Mouse (Mus musculus) adrenal gland, adult 2 months (tissue): Measurements from ENCODE around the gene Ms4a6b. TPM values are rescaled to one million over a fixed set of nuclear protein-coding genes. Genes with fewer than 3 reads are reported as not detected.
"Not testable (repeated sequence)": the region's sequence is repeated elsewhere in the genome, so short reads cannot be mapped to it uniquely, and the experiment has no call there.

ENCODE experiments used
- DNase-seq: peaks from one replicate; pipeline ENCODE4 v3.0.0; 2021
- long read RNA-seq: library from polyadenylated mRNA; stranded (forward); transcript quantifications from one replicate; pipeline ENCODE4 v2.0.0, GENCODE M21; 2021
- polyA plus RNA-seq: library from polyadenylated mRNA; depleted of rRNA; stranded (reverse); fragments of >200 nt; gene quantifications from 2 replicates; pipeline ENCODE4 v1.2.3, GENCODE M21; 2012; rRNA removed
- total RNA-seq, 2 experiments: library from RNA; stranded (reverse); gene quantifications; 2 replicates each; pipeline ENCODE4 v1.2.3; 2021

The Ms4a6b gene
- total RNA-seq, result 1 to 10 TPM; 7.8 to 9.9 TPM
- polyA plus RNA-seq, result 1.8 and 2.4 TPM in 2 replicates
- long read RNA-seq, partial matches to known transcripts, result 0 of 1 reads
- long read RNA-seq, other reads (novel, unspliced or antisense), result 0 of 1 reads

GRCm38 (mm10) chr19:11516246-11516645, at the start of gene Ms4a6b:
TSS of gene Ms4a6b (plus strand) at chr19:11516512.
- no peak for DNase-seq

- peak; percentile 1 for DNase-seq
These were observed 48.0 kb upstream of the Ms4a6b start for GRCm38 (mm10) chr19:11468361-11468760.

- peak; percentile 3 for DNase-seq
These were observed 47.1 kb upstream of the Ms4a6b start, which contains the start of gene Ms4a6c for GRCm38 (mm10) chr19:11469215-11469614. TSS of gene Ms4a6c (plus strand) at chr19:11469366.

GRCm38 (mm10) chr19:11479714-11480113, 36.6 kb upstream of the Ms4a6b start:
- DNase-seq, result no peak

- DNase-seq, result no peak
These were observed 33.6 kb upstream of the Ms4a6b start for GRCm38 (mm10) chr19:11482684-11483083.

GRCm38 (mm10) chr19:11483941-11484340, 32.4 kb upstream of the Ms4a6b start:
- no peak for DNase-seq

- DNase-seq, result no peak
These were observed 31.9 kb upstream of the Ms4a6b start for GRCm38 (mm10) chr19:11484388-11484787.

GRCm38 (mm10) chr19:11485266-11485665, 31.0 kb upstream of the Ms4a6b start:
- DNase-seq, result no peak

- no peak for DNase-seq
These were observed 30.6 kb upstream of the Ms4a6b start, which contains the start of gene Gm8369 for GRCm38 (mm10) chr19:11485746-11486145. TSS of gene Gm8369 (plus strand) at chr19:11485938.

- DNase-seq, result no peak
These were observed 29.7 kb upstream of the Ms4a6b start for GRCm38 (mm10) chr19:11486599-11486998.

- DNase-seq, result no peak
These were observed 24.7 kb upstream of the Ms4a6b start for GRCm38 (mm10) chr19:11491406-11492189.

GRCm38 (mm10) chr19:11492671-11493070, 23.6 kb upstream of the Ms4a6b start:
- no peak for DNase-seq

- DNase-seq, result no peak
These were observed 21.8 kb upstream of the Ms4a6b start for GRCm38 (mm10) chr19:11494519-11494918.

GRCm38 (mm10) chr19:11496361-11496760, 20.0 kb upstream of the Ms4a6b start:
- no peak for DNase-seq

GRCm38 (mm10) chr19:11497300-11497699, 19.0 kb upstream of the Ms4a6b start:
- not testable (repeated sequence) for DNase-seq

- DNase-seq, result no peak
These were observed 15.5 kb upstream of the Ms4a6b start for GRCm38 (mm10) chr19:11500796-11501195.

- DNase-seq, result no peak
These were observed 15.0 kb upstream of the Ms4a6b start for GRCm38 (mm10) chr19:11501326-11501725.

GRCm38 (mm10) chr19:11504857-11505256, 11.5 kb upstream of the Ms4a6b start:
- DNase-seq, result no peak

GRCm38 (mm10) chr19:11513458-11513857, 2.9 kb upstream of the Ms4a6b start:
- DNase-seq, result no peak

GRCm38 (mm10) chr19:11516845-11517244, 533 bp downstream of the Ms4a6b start:
- no peak for DNase-seq

GRCm38 (mm10) chr19:11517373-11517772, 1.1 kb downstream of the Ms4a6b start:
- DNase-seq, result not testable (repeated sequence)

- DNase-seq, result not testable (repeated sequence)
These were observed 2.0 kb downstream of the Ms4a6b start for GRCm38 (mm10) chr19:11518356-11518755.

- no peak for DNase-seq
These were observed 3.8 kb downstream of the Ms4a6b start for GRCm38 (mm10) chr19:11520146-11520545.

- DNase-seq, result no peak
These were observed 17.1 kb downstream of the Ms4a6b start for GRCm38 (mm10) chr19:11533421-11533820.
